Mouse (Mus musculus) heart, embryonic 14.5 days (tissue): ENCODE results near the gene Olfr849. TPM values are rescaled to one million over a fixed set of nuclear protein-coding genes. Genes with fewer than 3 reads are reported as not detected.

Experiments
- ATAC-seq: fragments of 200-750 bp; cut with Nextera tagmentation; 2 replicates; pipeline ENCODE4 v1.8.0; 2017; ENCODE audit warnings: low read depth, moderate TSS enrichment; ENCODE audit not compliant: insufficient number of reproducible peaks, insufficient read depth, low FRiP score
- H3K27ac ChIP-seq, 2 experiments: fragments of 200-500 bp in 1 of 2; fragments of 300-500 bp in 1 of 2; sonication (generic) in 1 of 2; replicated peaks in 1 of 2; 2 replicates each; pipeline ENCODE4 v1.5.1; 2012 to 2014; ENCODE audit warnings: low read depth in 2 of 2, low read length in 2 of 2, control low read depth in 1 of 2, mild to moderate bottlenecking in 1 of 2, mixed read lengths in 1 of 2; ENCODE audit not compliant: control insufficient read depth in 1 of 2, insufficient read depth in 1 of 2
- H3K27me3 ChIP-seq: fragments of 300-500 bp; sonication (generic); 2 replicates; pipeline ENCODE4 v1.6.1; 2014; ENCODE audit warnings: mild to moderate bottlenecking, low read length, control low read depth; ENCODE audit not compliant: control insufficient read depth, insufficient read depth
- H3K36me3 ChIP-seq: fragments of 300-500 bp; sonication (generic); 2 replicates; pipeline ENCODE4 v1.6.1; 2014; ENCODE audit warnings: mild to moderate bottlenecking, control low read depth, low read length, mixed read lengths; ENCODE audit not compliant: control insufficient read depth, insufficient read depth
- H3K4me1 ChIP-seq, 2 experiments: fragments of 200-500 bp in 1 of 2; fragments of 300-500 bp in 1 of 2; sonication (generic) in 1 of 2; 2 replicates each; pipeline ENCODE4 v1.6.1; 2012 to 2014; ENCODE audit warnings: low read length in 2 of 2, control low read depth in 1 of 2, mixed read lengths in 1 of 2; ENCODE audit not compliant: control insufficient read depth in 2 of 2, insufficient read depth in 2 of 2
- H3K4me2 ChIP-seq: fragments of 300-500 bp; sonication (generic); 2 replicates; pipeline ENCODE4 v1.6.1; 2014; ENCODE audit warnings: mild to moderate bottlenecking, low read length
- H3K4me3 ChIP-seq, 2 experiments: fragments of 200-500 bp in 1 of 2; fragments of 300-500 bp in 1 of 2; sonication (generic) in 1 of 2; 2 replicates each; pipeline ENCODE4 v1.5.1; 2012 to 2014; ENCODE audit warnings: low read length in 2 of 2, mild to moderate bottlenecking in 2 of 2, control low read depth in 1 of 2, low read depth in 1 of 2, moderate library complexity in 1 of 2; ENCODE audit not compliant: control insufficient read depth in 1 of 2, insufficient read depth in 1 of 2
- H3K9ac ChIP-seq: fragments of 300-500 bp; sonication (generic); 2 replicates; pipeline ENCODE4 v1.6.1; 2014; ENCODE audit warnings: mild to moderate bottlenecking, low read length
- H3K9me3 ChIP-seq: fragments of 300-500 bp; sonication (generic); 2 replicates; pipeline ENCODE4 v1.6.1; 2016; ENCODE audit warnings: low read length, control low read depth; ENCODE audit not compliant: control insufficient read depth
- WGBS: fragments of 180-500 bp; shearing (Covaris S2); extraction: QIAGEN DNeasy Blood & Tissue Kit; methylation state at CpG from one replicate; pipeline ENCODE4 v1.1.7; 2014; 5-methylcytosine and 5-hydroxymethylcytosine counted together
- polyA plus RNA-seq: library from polyadenylated mRNA; unstranded; fragments of >200 nt; fragmentation: Nextera tagmentation; extraction: Ambion mirVana; gene quantifications from 2 replicates; pipeline ENCODE4 v1.2.1, GENCODE M21; 2014

Olfr849 gene
- polyA plus RNA-seq, result not detected in 2 replicates

GRCm38 (mm10) chr9:19439966-19440365, at the start of gene Olfr849:
Gene Olfr849, plus strand, starts transcription at chr9:19440266.
- H3K4me2 ChIP-seq, result no peak within 1 kb of the TSS
- no peak within 1 kb of the TSS for H3K27ac ChIP-seq
- H3K9me3 ChIP-seq, result no peaks in the 10 kb centered on the region; the same call in 1 of the 2 replicates
- ATAC-seq, result no peak
- H3K36me3 ChIP-seq, result no peaks in the 10 kb centered on the region
- H3K9ac ChIP-seq, result no peak within 1 kb of the TSS
- no peaks in the 10 kb centered on the region for H3K4me1 ChIP-seq
- WGBS, result 73% methylated on average over 2 of the region's 2 CpGs
- no peak within 1 kb of the TSS for H3K4me3 ChIP-seq
- no peaks in the 10 kb centered on the region for H3K27me3 ChIP-seq

- Histone ChIP-seq H3K4me1 (no peaks in the 10 kb centered on the region), H3K27ac (no peak within 1 kb of the TSS), H3K27me3 (no peaks in the 10 kb centered on the region), H3K36me3 (no peaks in the 10 kb centered on the region), H3K9ac (no peak within 1 kb of the TSS), H3K4me3 (no peak within 1 kb of the TSS), H3K4me2 (no peak within 1 kb of the TSS), H3K9me3 (no peaks in the 10 kb centered on the region)
- ATAC-seq, result no peak
Measured at GRCm38 (mm10) chr9:19478148-19478547, 38.1 kb downstream of the Olfr849 start, which contains the start of gene Olfr850. Gene Olfr850, minus strand, starts transcription at chr9:19478248.

DNA sequence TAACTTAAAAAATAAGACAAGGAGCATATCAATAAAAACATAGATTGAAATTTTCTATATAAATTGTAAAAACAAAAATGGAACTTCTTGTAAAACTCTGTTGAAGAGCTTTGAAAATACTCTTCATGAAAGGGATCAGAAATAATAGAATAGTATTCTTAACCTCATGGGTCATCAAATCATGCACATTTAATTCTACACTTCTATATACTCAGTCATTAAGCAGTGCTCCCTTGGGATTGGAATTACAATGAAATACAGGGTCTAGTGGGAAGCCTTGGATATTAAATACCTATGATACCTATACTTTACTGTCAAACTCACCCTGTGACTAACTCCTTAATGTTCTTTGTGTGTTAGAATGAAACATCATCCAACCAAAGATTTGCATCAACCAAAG, 52.9 kb downstream of the Olfr849 start, which contains the start of gene Olfr851:
Gene Olfr851, plus strand, starts transcription at position 301 of the 400 bp plus-strand sequence.
- Histone ChIP-seq H3K4me3 (no peak within 1 kb of the TSS), H3K4me1 (no peaks in the 10 kb centered on the region), H3K27me3 (no peaks in the 10 kb centered on the region), H3K27ac (no peak within 1 kb of the TSS), H3K9ac (no peak within 1 kb of the TSS), H3K4me2 (no peak within 1 kb of the TSS), H3K36me3 (no peaks in the 10 kb centered on the region), H3K9me3 (peaks cover 9% of the 10 kb centered on the region; the same call in 1 of the 2 replicates)
- ATAC-seq, result no peak

Other genes with a start within 250 kb of the Olfr849 start
- not detected in 2 replicates for gene Olfr843, start 188.3 kb upstream of the Olfr849 start, polyA plus RNA-seq
- not detected in 2 replicates for gene Olfr844, start 123.9 kb upstream of the Olfr849 start, polyA plus RNA-seq
- not detected in 2 replicates for gene Olfr845, start 103.8 kb upstream of the Olfr849 start, polyA plus RNA-seq
- gene Olfr846, start 76.3 kb upstream of the Olfr849 start, polyA plus RNA-seq, result not detected in 2 replicates
- not detected in 2 replicates for gene Olfr847, start 61.6 kb upstream of the Olfr849 start, polyA plus RNA-seq
- not detected in 2 replicates for gene Olfr850, start 38.0 kb downstream of the Olfr849 start, polyA plus RNA-seq
- not detected in 2 replicates for gene Olfr851, start 53.0 kb downstream of the Olfr849 start, polyA plus RNA-seq
- not detected in 2 replicates for gene Olfr853, start 100.8 kb downstream of the Olfr849 start, polyA plus RNA-seq
- gene Olfr854, start 127.1 kb downstream of the Olfr849 start, polyA plus RNA-seq, result not detected in 2 replicates
- gene Olfr855, start 142.4 kb downstream of the Olfr849 start, polyA plus RNA-seq, result not detected in 2 replicates
- 20.6 and 21.0 TPM in 2 replicates for gene Zfp317, start 181.8 kb downstream of the Olfr849 start, polyA plus RNA-seq